In the genomic region with DNA sequence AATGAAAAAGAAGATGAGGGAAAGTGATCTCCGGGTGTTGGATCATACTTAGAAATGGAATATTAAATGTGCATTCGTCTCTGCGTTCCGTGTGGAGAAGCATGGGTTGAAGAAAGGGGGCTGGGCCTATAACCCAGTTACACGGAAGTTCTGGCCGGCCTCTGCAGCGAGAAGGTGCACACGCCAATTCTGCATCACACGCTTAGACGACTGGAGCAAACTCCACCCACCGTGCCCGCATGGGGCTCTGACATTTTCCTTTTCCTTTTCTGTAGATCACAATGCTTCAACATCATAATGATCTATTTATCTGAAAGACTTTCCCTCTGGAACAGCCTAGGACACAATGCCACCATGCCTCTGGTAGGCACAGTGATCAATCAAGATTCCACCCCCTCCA, we compare ENCODE assay signal across 27 mouse cellular contexts. TPM values are rescaled to one million over a fixed set of nuclear protein-coding genes. Genes with fewer than 3 reads are reported as not detected.
DNase-seq lines count a peak whose midpoint lies in the region; ATAC-seq and TF ChIP-seq lines count a peak whose summit lies in the region.
"Had no signal": no experiment of that assay in that cellular context is flagged by ENCODE, and none has a peak within 500 bp of the region (broad histone marks: within the 10 kb centered on the region; RNA-seq: fewer than 3 reads in every experiment).

No protein-coding gene starts in this region.

- 89% methylated on average over 12 of the region's 12 CpGs for WGBS in intestine, embryonic 15.5 days
- 34% methylated on average over 12 of the region's 12 CpGs for WGBS in small intestine, adult 2 months

- no peak overlapping the region for H3K4me3 ChIP-seq in intestine, embryonic 15.5 days (replicated peaks)
- H3K4me3 ChIP-seq in small intestine, adult 2 months (ENCODE audit: low read depth, low read length): no peak overlapping the region
- H3K4me3 ChIP-seq: embryonic facial prominence, embryonic 10.5 days; embryonic facial prominence, embryonic 13.5 days; forebrain, embryonic 10.5 days; forebrain, embryonic 13.5 days; gastrocnemius, adult 2 months; heart, adult 2 months; heart, embryonic 10.5 days; heart, embryonic 13.5 days; hindbrain, embryonic 12.5 days; hindbrain, embryonic 15.5 days had no signal

- peak; percentile 44 for ATAC-seq in activated CD4-positive, CD25-positive, alpha-beta regulatory T cell, adult 4 months
- ATAC-seq in intestine, embryonic 15.5 days: no peak
- ATAC-seq: forebrain, embryonic 13.5 days had no signal

- no peaks in the 10 kb centered on the region for H3K27me3 ChIP-seq in intestine, embryonic 15.5 days (replicated peaks)
- no peaks in the 10 kb centered on the region for H3K27me3 ChIP-seq in small intestine, adult 2 months (ENCODE audit: control insufficient read depth, insufficient read depth, low read length)
- H3K27me3 ChIP-seq: embryonic facial prominence, embryonic 13.5 days; forebrain, embryonic 13.5 days; heart, embryonic 13.5 days; hindbrain, embryonic 12.5 days; hindbrain, embryonic 15.5 days had no signal

- peak overlapping the region; percentile 14; the same call in 1 of the 2 replicates for H3K27ac ChIP-seq in intestine, embryonic 15.5 days
- peak overlapping the region; percentile 95; the same call in 1 of the 2 replicates for H3K27ac ChIP-seq in small intestine, adult 2 months (ENCODE audit: insufficient read depth, low read depth, low read length)
- H3K27ac ChIP-seq: embryonic facial prominence, embryonic 10.5 days; embryonic facial prominence, embryonic 13.5 days; forebrain, embryonic 10.5 days; forebrain, embryonic 13.5 days; heart, adult 2 months; heart, embryonic 10.5 days; heart, embryonic 13.5 days; hindbrain, embryonic 12.5 days; hindbrain, embryonic 15.5 days had no signal

- no peaks in the 10 kb centered on the region for H3K36me3 ChIP-seq in intestine, embryonic 15.5 days
- peaks cover 7% of the 10 kb centered on the region for H3K36me3 ChIP-seq in small intestine, adult 2 months (ENCODE audit: control insufficient read depth, insufficient read depth, low read length)
- H3K36me3 ChIP-seq: hindbrain, embryonic 12.5 days; hindbrain, embryonic 15.5 days had no signal

- peaks cover 8% of the 10 kb centered on the region; the same call in 1 of the 2 replicates for H3K4me1 ChIP-seq in intestine, embryonic 15.5 days (replicated peaks)
- peaks cover 39% of the 10 kb centered on the region for H3K4me1 ChIP-seq in small intestine, adult 2 months (ENCODE audit: control insufficient read depth, insufficient read depth, insufficient read length, low read length)
- H3K4me1 ChIP-seq: embryonic facial prominence, embryonic 13.5 days; hindbrain, embryonic 15.5 days had no signal

- H3K9me3 ChIP-seq in intestine, embryonic 15.5 days: no peaks in the 10 kb centered on the region
- H3K9me3 ChIP-seq: embryonic facial prominence, embryonic 10.5 days; embryonic facial prominence, embryonic 13.5 days; forebrain, embryonic 10.5 days; forebrain, embryonic 13.5 days; heart, embryonic 10.5 days; heart, embryonic 13.5 days; hindbrain, embryonic 12.5 days; hindbrain, embryonic 15.5 days had no signal

- no peak for TF ChIP-seq CTCF in small intestine, adult 2 months (IDR thresholded peaks at IDR 0.05; ENCODE audit: extremely low read depth, insufficient read length, insufficient replicate concordance, low read depth, low read length)

- H3K9ac ChIP-seq in intestine, embryonic 15.5 days: no peak overlapping the region
- H3K9ac ChIP-seq: embryonic facial prominence, embryonic 13.5 days; forebrain, embryonic 13.5 days; heart, embryonic 13.5 days; hindbrain, embryonic 12.5 days; hindbrain, embryonic 15.5 days had no signal

- DNase-seq in CD4-positive, CD25-positive, alpha-beta regulatory T cell, adult 2 months (ENCODE audit: low read depth, low spot score): peak; percentile 76
- DNase-seq in ovary, postnatal 14 days (ENCODE audit: low spot score): no peak
- DNase-seq in liver: no peak
- no peak for DNase-seq in embryo, embryonic 10.5 days (ENCODE audit: low spot score)
- DNase-seq: adrenal gland, adult 2 months; adrenal gland, postnatal 14 days; B cell, adult 2 months; cerebellum, adult 11 months; cerebellum, adult 2 months; cerebellum, adult 9-11 months; cerebellum, postnatal 25 days; embryo, embryonic 11 days; gastrocnemius, adult 2 months; gastrocnemius, postnatal 25 days; heart, adult 2 months; kidney, adult 18-20 months had no signal

- H3K4me2 ChIP-seq in intestine, embryonic 15.5 days (replicated peaks): peak overlapping the region; percentile 49; the same call in 1 of the 2 replicates
- H3K4me2 ChIP-seq: embryonic facial prominence, embryonic 13.5 days; forebrain, embryonic 13.5 days; heart, embryonic 13.5 days; hindbrain, embryonic 12.5 days; hindbrain, embryonic 15.5 days had no signal

- no peak for TF ChIP-seq POLR2A in small intestine, adult 2 months (IDR thresholded peaks at IDR 0.05; ENCODE audit: low read depth, low read length)

RNA-seq across cellular contexts. Expression of gene Nrip1, which starts 16.5 kb away (rescaled TPM):
- polyA plus RNA-seq in activated CD4-positive, CD25-positive, alpha-beta regulatory T cell, adult 4 months (2017; shearing (Covaris generic)): 10 to 100 TPM; 31.6 to 41.4 TPM
- polyA plus RNA-seq in intestine, embryonic 15.5 days (2015; fragmentation: Nextera tagmentation; extraction: Ambion mirVana): 34.5 and 36.6 TPM in 2 replicates
- 7.2 and 18.6 TPM in 2 replicates for polyA plus RNA-seq in small intestine, adult 2 months (2012; rRNA removed)
